Mouse (Mus musculus) brain, embryonic 14.5 days (tissue): ENCODE results near the gene Adprm.

Experiments
- CTCF ChIP-seq: fragments of 200-500 bp; IDR thresholded peaks from 2 replicates; pipeline ENCODE4 v1.5.1; 2012; ENCODE audit warnings: inconsistent platforms, mild to moderate bottlenecking, moderate library complexity, borderline replicate concordance; ENCODE audit not compliant: insufficient read depth, insufficient read length; ENCODE audit errors: extremely low read depth
- POLR2A ChIP-seq: fragments of 200-500 bp; IDR thresholded peaks from 2 replicates; pipeline ENCODE4 v1.6.1; 2012; ENCODE audit warnings: mild to moderate bottlenecking, inconsistent platforms, borderline replicate concordance; ENCODE audit not compliant: poor library complexity, insufficient read depth, insufficient read length, severe bottlenecking; ENCODE audit errors: extremely low read depth

DNA sequence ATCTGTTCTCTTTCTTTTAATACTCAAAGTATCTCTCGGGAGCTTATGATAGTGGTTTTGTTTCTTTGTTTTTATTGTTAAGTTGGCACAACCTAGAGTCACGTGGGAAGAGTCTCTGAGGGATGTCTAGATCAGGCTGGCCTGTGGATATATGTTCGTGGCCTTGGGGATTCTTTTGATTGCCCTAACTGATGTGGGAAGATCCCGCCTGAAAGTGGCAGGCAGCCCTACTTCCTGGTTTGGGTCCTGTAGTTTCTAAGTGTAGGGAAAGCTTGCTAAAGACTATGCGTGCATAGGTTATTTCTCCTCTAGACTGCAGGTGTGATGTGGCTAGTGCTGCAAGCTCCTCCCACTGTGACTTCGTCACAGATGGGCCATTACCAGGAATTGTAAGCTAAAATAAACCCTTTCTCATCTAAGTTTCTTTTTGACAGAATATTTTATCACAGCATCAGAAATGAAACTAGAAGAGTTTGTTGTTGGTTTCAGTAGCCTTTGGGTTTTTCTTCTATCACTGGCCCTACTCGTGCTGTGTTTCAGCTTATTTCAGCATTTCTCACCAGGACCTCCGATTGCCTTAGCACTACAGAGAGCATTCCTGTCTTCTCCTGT is 2.5 kb upstream of the Adprm start:
- TF ChIP-seq CTCF, result no peak
- no peak for TF ChIP-seq POLR2A
